Mouse (Mus musculus) embryo, embryonic 11 days (tissue): ENCODE results near the gene Cnot6l.

Source experiments
- DNase-seq: peaks from one replicate; pipeline ENCODE4 v3.0.0-alpha.2; 2015

Cnot6l gene

GRCm38 (mm10) chr5:96164021-96164411 is at the start of gene Cnot6l:
Cnot6l (minus strand) TSS chr5:96164171.
- DNase-seq = peak; percentile 23

GRCm38 (mm10) chr5:96209916-96210583 is 46.1 kb upstream of the Cnot6l start:
- peak; percentile 93 for DNase-seq

GRCm38 (mm10) chr5:96209459-96209858 is 45.5 kb upstream of the Cnot6l start, which contains the start of gene Mrpl1:
Mrpl1 (plus strand) TSS chr5:96209493.
- peak; percentile 60 for DNase-seq

- no peak for DNase-seq
Measured at GRCm38 (mm10) chr5:96208543-96208942, 44.6 kb upstream of the Cnot6l start.

GRCm38 (mm10) chr5:96207531-96207930 is 43.6 kb upstream of the Cnot6l start:
- DNase-seq = no peak

- no peak for DNase-seq
Measured at GRCm38 (mm10) chr5:96206897-96207296, 42.9 kb upstream of the Cnot6l start.

GRCm38 (mm10) chr5:96201462-96202154 is 37.6 kb upstream of the Cnot6l start:
- no peak for DNase-seq

GRCm38 (mm10) chr5:96200269-96200668 is 36.3 kb upstream of the Cnot6l start:
- no peak for DNase-seq

- DNase-seq = no peak
Measured at GRCm38 (mm10) chr5:96198271-96198670, 34.3 kb upstream of the Cnot6l start.

GRCm38 (mm10) chr5:96196547-96197052 is 32.6 kb upstream of the Cnot6l start:
- no peak for DNase-seq

GRCm38 (mm10) chr5:96191251-96191650 is 27.3 kb upstream of the Cnot6l start:
- DNase-seq = no peak

GRCm38 (mm10) chr5:96189761-96190160 is 25.8 kb upstream of the Cnot6l start:
- no peak for DNase-seq

- DNase-seq = no peak
Measured at GRCm38 (mm10) chr5:96183987-96184386, 20.0 kb upstream of the Cnot6l start.

- DNase-seq = no peak
Measured at GRCm38 (mm10) chr5:96183211-96183610, 19.2 kb upstream of the Cnot6l start.

GRCm38 (mm10) chr5:96176879-96177358 is 12.9 kb upstream of the Cnot6l start:
- DNase-seq = no peak

GRCm38 (mm10) chr5:96176121-96176520 is 12.2 kb upstream of the Cnot6l start:
- no peak for DNase-seq

GRCm38 (mm10) chr5:96171765-96172164 is 7.8 kb upstream of the Cnot6l start:
- DNase-seq = no peak

- DNase-seq = no peak
Measured at GRCm38 (mm10) chr5:96170443-96170842, 6.5 kb upstream of the Cnot6l start.

GRCm38 (mm10) chr5:96166761-96167160 is 2.8 kb upstream of the Cnot6l start:
- no peak for DNase-seq

- DNase-seq = no peak
Measured at GRCm38 (mm10) chr5:96163396-96164020, 463 bp downstream of the Cnot6l start.

- DNase-seq = peak; percentile 95
Measured at GRCm38 (mm10) chr5:96162399-96163331, 1.3 kb downstream of the Cnot6l start.
